Mouse (Mus musculus): ENCODE data around the gene Fam207a. TPM values are rescaled to one million over a fixed set of nuclear protein-coding genes. Genes with fewer than 3 reads are reported as not detected.

The Fam207a gene
- polyA plus RNA-seq, 1 experiment from 2014 or later, result 38.2 TPM

DNA sequence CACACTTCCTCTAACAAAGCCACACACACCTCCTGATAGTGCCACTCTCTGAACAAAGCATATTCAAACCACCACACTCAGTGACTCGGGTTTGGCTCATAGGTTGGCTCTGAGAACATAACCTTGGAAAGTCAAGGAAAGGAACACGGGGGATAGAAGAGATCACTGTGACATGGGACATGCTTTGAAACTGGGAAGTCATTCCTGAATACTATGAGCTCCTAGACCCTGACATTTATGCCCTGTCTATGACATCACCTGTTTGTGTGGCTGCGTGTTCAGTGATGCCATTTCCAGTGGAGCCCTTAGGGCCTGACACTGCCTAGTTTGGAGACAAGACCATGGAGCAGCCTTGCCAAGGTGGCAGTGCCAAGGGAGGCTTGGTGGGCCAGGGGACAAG, 57.9 kb downstream of the Fam207a start:
- TF ChIP-seq CTCF (IDR thresholded peaks at IDR 0.05; ENCODE audit: low read depth), result no peak
- no peaks in the 10 kb centered on the region for H3K4me1 ChIP-seq (replicated peaks; ENCODE audit: control insufficient read depth, insufficient read depth, low read length)
- H3K9me3 ChIP-seq (ENCODE audit: control insufficient read depth), result no peaks in the 10 kb centered on the region
- no peak overlapping the region for H3K4me2 ChIP-seq (replicated peaks; ENCODE audit: low read depth)
- H3K9ac ChIP-seq (ENCODE audit: low read depth, low read length), result no peak overlapping the region
- no peak overlapping the region for H3K4me3 ChIP-seq (ENCODE audit: low read depth, low read length)
- H3K27me3 ChIP-seq (replicated peaks; ENCODE audit: control insufficient read depth, insufficient read depth, low read length), result no peaks in the 10 kb centered on the region
- no peaks in the 10 kb centered on the region for H3K36me3 ChIP-seq (ENCODE audit: control insufficient read depth, insufficient read depth)
- ATAC-seq, result no peak
- WGBS, result 76% methylated on average over 3 of the region's 3 CpGs
- no peak overlapping the region for H3K27ac ChIP-seq (ENCODE audit: low read depth, low read length)

DNA sequence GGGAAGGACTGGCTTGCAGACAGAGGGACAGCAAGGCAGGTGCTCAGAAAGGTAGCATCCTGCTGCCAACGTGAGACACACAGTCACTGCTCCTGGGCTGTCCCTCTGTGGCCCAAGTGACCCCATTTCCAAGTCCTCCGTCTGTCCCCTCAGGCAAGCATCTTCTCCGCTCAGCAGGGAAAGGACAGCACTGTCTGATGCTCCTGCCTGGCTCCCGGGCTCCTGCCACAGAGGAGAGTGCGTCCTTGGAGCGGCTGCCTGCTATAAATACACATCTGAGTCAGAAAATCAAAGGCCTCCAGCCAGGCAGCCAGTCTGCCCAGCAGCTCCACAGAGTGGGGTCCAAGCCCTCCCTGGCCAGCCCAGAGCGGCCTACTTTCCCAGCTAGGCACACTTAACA, 59.1 kb downstream of the Fam207a start:
- H3K4me1 ChIP-seq (replicated peaks; ENCODE audit: control insufficient read depth, insufficient read depth, low read length), result no peaks in the 10 kb centered on the region
- no peak for TF ChIP-seq CTCF (IDR thresholded peaks at IDR 0.05; ENCODE audit: low read depth)
- no peak overlapping the region for H3K4me3 ChIP-seq (ENCODE audit: low read depth, low read length)
- H3K9ac ChIP-seq (ENCODE audit: low read depth, low read length), result no peak overlapping the region
- no peak overlapping the region for H3K4me2 ChIP-seq (replicated peaks; ENCODE audit: low read depth)
- H3K36me3 ChIP-seq (ENCODE audit: control insufficient read depth, insufficient read depth), result no peaks in the 10 kb centered on the region
- no peak for ATAC-seq
- 66% methylated on average over 7 of the region's 7 CpGs for WGBS
- no peaks in the 10 kb centered on the region for H3K27me3 ChIP-seq (replicated peaks; ENCODE audit: control insufficient read depth, insufficient read depth, low read length)
- H3K9me3 ChIP-seq (ENCODE audit: control insufficient read depth), result no peaks in the 10 kb centered on the region
- H3K27ac ChIP-seq (ENCODE audit: low read depth, low read length), result no peak overlapping the region

DNA sequence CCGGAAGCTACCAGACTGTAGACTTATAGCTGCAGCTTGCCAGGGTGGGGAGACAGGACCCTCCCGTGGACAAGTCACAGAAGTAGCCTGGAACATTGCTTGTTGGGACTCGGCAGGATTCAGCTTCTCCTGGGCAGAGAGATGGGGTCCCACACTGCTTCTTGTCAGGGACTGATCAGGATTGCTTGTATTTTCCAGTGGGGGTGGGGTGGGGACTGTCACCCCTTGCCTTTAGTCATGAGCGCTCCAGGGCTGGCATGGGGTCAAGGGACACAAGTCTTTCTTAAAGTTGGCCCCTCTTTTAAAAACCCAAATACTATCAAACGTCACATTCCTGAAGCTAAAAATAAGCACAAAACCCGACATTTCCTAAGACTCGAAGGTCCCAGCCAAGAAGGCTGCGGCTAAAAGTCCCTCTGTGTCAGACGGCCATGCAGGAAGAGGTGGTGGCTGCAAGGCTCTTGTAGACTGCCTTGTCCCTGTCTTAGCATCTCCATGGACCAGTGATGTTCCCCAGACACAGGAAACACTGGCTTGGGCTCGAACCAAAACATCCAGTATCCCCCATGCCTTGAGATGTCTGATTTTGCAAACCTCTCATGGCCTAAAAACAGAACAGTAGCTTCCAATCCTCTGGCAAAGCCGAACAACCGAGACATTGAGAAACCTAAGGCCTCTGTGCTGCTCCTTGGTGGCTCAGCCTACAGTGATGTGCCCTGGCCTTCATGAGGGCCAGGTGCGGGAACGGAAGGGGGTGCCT, 60.2 kb downstream of the Fam207a start:
- WGBS, result 71% methylated on average over 14 of the region's 14 CpGs
- Histone ChIP-seq H3K9ac (ENCODE audit: low read depth, low read length) (no peak overlapping the region), H3K27ac (ENCODE audit: low read depth, low read length) (no peak overlapping the region), H3K4me2 (replicated peaks; ENCODE audit: low read depth) (no peak overlapping the region), H3K36me3 (ENCODE audit: control insufficient read depth, insufficient read depth) (no peaks in the 10 kb centered on the region), H3K4me1 (replicated peaks; ENCODE audit: control insufficient read depth, insufficient read depth, low read length) (no peaks in the 10 kb centered on the region), H3K4me3 (ENCODE audit: low read depth, low read length) (no peak overlapping the region), H3K9me3 (ENCODE audit: control insufficient read depth) (no peaks in the 10 kb centered on the region), H3K27me3 (replicated peaks; ENCODE audit: control insufficient read depth, insufficient read depth, low read length) (no peaks in the 10 kb centered on the region)
- no peak for TF ChIP-seq CTCF (IDR thresholded peaks at IDR 0.05; ENCODE audit: low read depth)
- ATAC-seq, result no peak

DNA sequence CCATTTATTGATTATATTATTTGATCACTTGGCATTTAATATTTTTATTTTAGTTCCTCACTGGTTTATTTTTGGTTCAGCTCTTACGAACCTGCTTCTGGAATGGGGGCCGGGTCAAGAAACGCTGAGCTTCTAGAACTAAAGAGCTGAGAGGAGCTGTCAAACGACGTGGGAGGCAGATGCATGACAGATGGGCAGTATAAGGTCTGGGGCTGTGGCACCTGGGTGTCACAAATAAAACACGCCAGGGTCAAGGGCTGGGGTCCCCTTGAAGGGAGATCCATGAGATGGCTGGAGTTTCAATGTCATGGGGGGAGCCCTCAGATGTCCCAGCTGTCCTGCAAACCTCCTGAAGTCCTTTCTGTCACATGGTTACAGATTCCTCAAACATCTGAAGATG, 60.8 kb downstream of the Fam207a start:
- Histone ChIP-seq H3K4me1 (replicated peaks; ENCODE audit: control insufficient read depth, insufficient read depth, low read length) (no peaks in the 10 kb centered on the region), H3K4me3 (ENCODE audit: low read depth, low read length) (no peak overlapping the region), H3K4me2 (replicated peaks; ENCODE audit: low read depth) (no peak overlapping the region), H3K27ac (ENCODE audit: low read depth, low read length) (no peak overlapping the region), H3K27me3 (replicated peaks; ENCODE audit: control insufficient read depth, insufficient read depth, low read length) (no peaks in the 10 kb centered on the region), H3K9ac (ENCODE audit: low read depth, low read length) (no peak overlapping the region), H3K9me3 (ENCODE audit: control insufficient read depth) (no peaks in the 10 kb centered on the region), H3K36me3 (ENCODE audit: control insufficient read depth, insufficient read depth) (no peaks in the 10 kb centered on the region)
- WGBS, result 78% methylated on average over 6 of the region's 6 CpGs
- no peak for ATAC-seq
- no peak for TF ChIP-seq CTCF (IDR thresholded peaks at IDR 0.05; ENCODE audit: low read depth)

DNA sequence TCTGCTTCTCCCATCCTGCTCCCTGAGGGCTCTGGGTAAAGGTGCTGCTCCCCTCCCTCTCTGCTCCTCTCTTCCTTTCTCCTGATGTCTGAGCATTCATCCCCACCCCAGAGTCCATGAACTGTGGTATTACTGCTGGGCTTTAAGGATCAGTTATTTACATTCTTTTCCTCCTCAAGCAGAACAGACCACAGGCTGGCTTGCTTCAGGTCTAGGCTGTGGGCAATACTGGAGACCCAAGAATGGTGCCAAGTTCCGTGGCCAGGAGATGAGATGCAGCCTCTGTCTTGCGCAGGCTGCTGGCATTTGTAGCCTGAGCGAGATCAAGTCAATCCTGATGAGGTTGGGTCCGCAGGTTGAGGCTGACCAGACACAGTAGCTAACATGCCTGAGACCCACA, 63.8 kb downstream of the Fam207a start:
- Histone ChIP-seq H3K4me2 (replicated peaks; ENCODE audit: low read depth) (no peak overlapping the region), H3K27ac (ENCODE audit: low read depth, low read length) (no peak overlapping the region), H3K4me3 (ENCODE audit: low read depth, low read length) (no peak overlapping the region), H3K36me3 (ENCODE audit: control insufficient read depth, insufficient read depth) (no peaks in the 10 kb centered on the region), H3K4me1 (replicated peaks; ENCODE audit: control insufficient read depth, insufficient read depth, low read length) (no peaks in the 10 kb centered on the region), H3K9ac (ENCODE audit: low read depth, low read length) (no peak overlapping the region), H3K27me3 (replicated peaks; ENCODE audit: control insufficient read depth, insufficient read depth, low read length) (no peaks in the 10 kb centered on the region; the same call in 1 of the 2 replicates), H3K9me3 (ENCODE audit: control insufficient read depth) (no peaks in the 10 kb centered on the region)
- ATAC-seq, result no peak
- 84% methylated on average over 4 of the region's 4 CpGs for WGBS
- TF ChIP-seq CTCF (IDR thresholded peaks at IDR 0.05; ENCODE audit: low read depth), result no peak

DNA sequence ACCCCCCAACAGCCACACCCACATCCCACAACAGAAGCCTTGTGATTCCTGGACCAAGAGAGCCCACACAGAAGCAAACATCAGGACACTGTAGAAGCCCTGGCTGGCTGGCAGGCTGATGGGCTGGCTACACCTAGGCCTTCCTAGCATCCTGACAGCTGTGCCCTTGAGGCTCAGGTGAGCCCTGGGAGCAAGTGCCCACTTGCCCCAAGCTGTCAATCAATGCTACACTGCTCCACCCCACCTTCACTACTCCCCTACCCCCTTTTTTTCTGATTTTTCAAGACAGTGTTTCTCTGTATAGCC, 65.5 kb downstream of the Fam207a start:
- Histone ChIP-seq H3K9me3 (ENCODE audit: control insufficient read depth) (no peaks in the 10 kb centered on the region), H3K9ac (ENCODE audit: low read depth, low read length) (no peak overlapping the region), H3K27me3 (replicated peaks; ENCODE audit: control insufficient read depth, insufficient read depth, low read length) (no peaks in the 10 kb centered on the region; the same call in 1 of the 2 replicates), H3K4me2 (replicated peaks; ENCODE audit: low read depth) (no peak overlapping the region), H3K4me3 (ENCODE audit: low read depth, low read length) (no peak overlapping the region), H3K27ac (ENCODE audit: low read depth, low read length) (no peak overlapping the region), H3K36me3 (ENCODE audit: control insufficient read depth, insufficient read depth) (no peaks in the 10 kb centered on the region), H3K4me1 (replicated peaks; ENCODE audit: control insufficient read depth, insufficient read depth, low read length) (no peaks in the 10 kb centered on the region)
- no peak for TF ChIP-seq CTCF (IDR thresholded peaks at IDR 0.05; ENCODE audit: low read depth)
- ATAC-seq, result no peak

Measured in intestine, postnatal 0 days (tissue).